Mouse (Mus musculus) CH12F3 (cell line): ENCODE data around the gene Prkg1.

ENCODE experiments used
- in situ Hi-C: fragments of 300-500 bp; cut with MboI; formaldehyde crosslinking; loops from 2 replicates; pipeline ENCODE4 v1.14.3; 2020; ENCODE audit warnings: low sequenced_read_pairs

The Prkg1 gene

GRCm38 (mm10) chr19:30901025-30901424, 863.8 kb downstream of the Prkg1 start:
- in situ Hi-C loops: no loop called here

GRCm38 (mm10) chr19:30890377-30890776, 874.5 kb downstream of the Prkg1 start:
- in situ Hi-C loops: no loop called here

GRCm38 (mm10) chr19:30889851-30890250, 875.0 kb downstream of the Prkg1 start:
- in situ Hi-C loops: no loop called here

- in situ Hi-C loops: no loop called here
Measured at GRCm38 (mm10) chr19:30861441-30861840, 903.4 kb downstream of the Prkg1 start.

- in situ Hi-C loops: no loop called here
Measured at GRCm38 (mm10) chr19:30851023-30851422, 913.8 kb downstream of the Prkg1 start.

- in situ Hi-C loops: no loop called here
Measured at GRCm38 (mm10) chr19:30844916-30845315, 919.9 kb downstream of the Prkg1 start.

- in situ Hi-C loops: no loop called here
Measured at GRCm38 (mm10) chr19:30843637-30844036, 921.2 kb downstream of the Prkg1 start.

- in situ Hi-C loops: no loop called here
Measured at GRCm38 (mm10) chr19:30843052-30843564, 921.7 kb downstream of the Prkg1 start.

- in situ Hi-C loops: no loop called here
Measured at GRCm38 (mm10) chr19:30842640-30843039, 922.2 kb downstream of the Prkg1 start.

GRCm38 (mm10) chr19:30833045-30833651, 931.7 kb downstream of the Prkg1 start:
- in situ Hi-C loops: no loop called here

- in situ Hi-C loops: no loop called here
Measured at GRCm38 (mm10) chr19:30829231-30829775, 935.5 kb downstream of the Prkg1 start.

- in situ Hi-C loops: no loop called here
Measured at GRCm38 (mm10) chr19:30827820-30828219, 937.0 kb downstream of the Prkg1 start.

GRCm38 (mm10) chr19:30826106-30826505, 938.7 kb downstream of the Prkg1 start:
- in situ Hi-C loops: no loop called here

GRCm38 (mm10) chr19:30815661-30816060, 949.2 kb downstream of the Prkg1 start:
- in situ Hi-C loops: no loop called here

- in situ Hi-C loops: no loop called here
Measured at GRCm38 (mm10) chr19:30806265-30806664, 958.6 kb downstream of the Prkg1 start.

- in situ Hi-C loops: no loop called here
Measured at GRCm38 (mm10) chr19:30780803-30781202, 984.0 kb downstream of the Prkg1 start.

GRCm38 (mm10) chr19:30768316-30768715, 996.5 kb downstream of the Prkg1 start:
- in situ Hi-C loops: no loop called here

- in situ Hi-C loops: no loop called here
Measured at GRCm38 (mm10) chr19:30744426-30744825, 1020.4 kb downstream of the Prkg1 start.

- in situ Hi-C loops: no loop called here
Measured at GRCm38 (mm10) chr19:30699130-30699529, 1065.7 kb downstream of the Prkg1 start.

- in situ Hi-C loops: no loop called here
Measured at GRCm38 (mm10) chr19:30691258-30691657, 1073.6 kb downstream of the Prkg1 start.

GRCm38 (mm10) chr19:30690691-30691090, 1074.1 kb downstream of the Prkg1 start:
- in situ Hi-C loops: no loop called here

- in situ Hi-C loops: no loop called here
Measured at GRCm38 (mm10) chr19:30687942-30688341, 1076.9 kb downstream of the Prkg1 start.

- in situ Hi-C loops: no loop called here
Measured at GRCm38 (mm10) chr19:30676308-30676707, 1088.5 kb downstream of the Prkg1 start.
